Mouse (Mus musculus) neural tube, embryonic 14.5 days (tissue): ENCODE measurements at regions not wholly inside any gene's neighbourhood (a gene's known extent, or its start where the extent isn't known, plus 50 kb on each side); places are given as distances from the start of the nearest gene placed in this dataset.

ENCODE experiments used
- ATAC-seq: fragments of 200-750 bp; cut with Nextera tagmentation; 2 replicates; pipeline ENCODE4 v1.8.0; 2017; ENCODE audit warnings: low read depth, mild to moderate bottlenecking, moderate TSS enrichment, moderate library complexity
- H3K27ac ChIP-seq: fragments of 300-500 bp; sonication (generic); 2 replicates; pipeline ENCODE4 v1.5.1; 2014; ENCODE audit warnings: low read depth, mild to moderate bottlenecking, control low read depth, low read length, moderate library complexity, mixed read lengths
- H3K27me3 ChIP-seq: fragments of 300-500 bp; sonication (generic); 2 replicates; pipeline ENCODE4 v1.6.1; 2014; ENCODE audit warnings: low read length; ENCODE audit not compliant: control insufficient read depth, insufficient read depth
- H3K36me3 ChIP-seq: fragments of 300-500 bp; sonication (generic); 2 replicates; pipeline ENCODE4 v1.6.1; 2014; ENCODE audit warnings: low read length, mixed read lengths; ENCODE audit not compliant: control insufficient read depth, insufficient read depth
- H3K4me1 ChIP-seq: fragments of 300-500 bp; sonication (generic); 2 replicates; pipeline ENCODE4 v1.6.1; 2014; ENCODE audit warnings: low read length; ENCODE audit not compliant: control insufficient read depth, insufficient read depth
- H3K4me2 ChIP-seq: fragments of 300-500 bp; sonication (generic); 2 replicates; pipeline ENCODE4 v1.6.1; 2014; ENCODE audit warnings: mild to moderate bottlenecking, low read depth, low read length, control low read depth
- H3K4me3 ChIP-seq: fragments of 300-500 bp; sonication (generic); 2 replicates; pipeline ENCODE4 v1.5.1; 2014; ENCODE audit warnings: low read depth, low read length, control low read depth, mixed read lengths
- H3K9ac ChIP-seq: fragments of 300-500 bp; sonication (generic); replicated peaks from 2 replicates; pipeline ENCODE4 v1.6.1; 2014; ENCODE audit warnings: low read depth, mild to moderate bottlenecking, control low read depth, low read length, mixed read lengths
- H3K9me3 ChIP-seq: fragments of 300-500 bp; sonication (generic); 2 replicates; pipeline ENCODE4 v1.6.1; 2016; ENCODE audit warnings: low read length; ENCODE audit not compliant: control insufficient read depth
- WGBS: fragments of 180-500 bp; shearing (Covaris S2); extraction: QIAGEN DNeasy Blood & Tissue Kit; methylation state at CpG from one replicate; pipeline ENCODE4 v1.1.7; 2014; 5-methylcytosine and 5-hydroxymethylcytosine counted together

DNA sequence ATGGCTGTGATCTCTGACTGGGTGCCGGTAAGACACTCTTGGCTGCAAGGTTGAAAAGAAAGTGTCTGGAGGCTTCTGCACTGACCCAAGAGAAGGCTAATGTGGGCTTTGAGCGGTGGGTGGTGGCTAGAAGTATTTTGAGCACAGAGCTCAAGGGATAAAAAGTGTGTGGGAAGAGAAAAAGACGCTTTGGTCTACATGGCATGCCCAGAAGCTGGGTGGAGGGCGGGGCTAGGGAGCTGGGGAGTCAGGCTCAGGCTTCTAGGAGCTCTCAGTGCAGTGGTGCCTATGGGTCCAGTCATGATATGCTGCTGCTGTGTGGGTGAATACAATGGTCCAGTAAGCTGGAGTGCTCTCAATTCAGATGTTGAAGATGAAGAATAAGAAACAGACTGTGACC is 152.1 kb downstream of the Efnb1 start:
- 85% methylated on average over 4 of the region's 4 CpGs for WGBS
- Histone ChIP-seq H3K4me1 (no peaks in the 10 kb centered on the region), H3K9me3 (no peaks in the 10 kb centered on the region), H3K9ac (no peak overlapping the region), H3K4me2 (no peak overlapping the region), H3K27ac (no peak overlapping the region), H3K4me3 (no peak overlapping the region), H3K27me3 (no peaks in the 10 kb centered on the region), H3K36me3 (no peaks in the 10 kb centered on the region)
- ATAC-seq = no peak

DNA sequence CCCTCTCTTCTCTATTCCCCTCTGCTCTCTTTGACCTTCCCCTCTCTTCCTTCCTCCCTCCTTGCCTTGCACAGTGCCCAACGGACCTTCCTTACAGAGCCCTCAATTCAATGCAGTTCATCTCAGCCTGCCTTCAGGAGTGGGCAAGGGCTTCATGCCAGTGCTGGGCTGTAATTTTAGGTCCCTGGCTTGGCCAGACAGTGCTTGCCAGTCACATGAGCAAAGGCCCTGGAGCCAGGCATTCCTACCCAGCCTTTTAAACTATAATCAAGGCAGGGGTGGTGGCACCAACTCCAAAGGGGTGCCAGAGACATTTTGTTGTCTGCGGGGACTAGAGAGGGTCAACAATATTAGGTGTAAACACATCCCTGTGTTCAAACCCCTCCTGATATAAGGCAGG is 150.9 kb downstream of the Efnb1 start:
- no peaks in the 10 kb centered on the region for H3K36me3 ChIP-seq
- no peak for ATAC-seq
- no peak overlapping the region for H3K4me3 ChIP-seq
- no peaks in the 10 kb centered on the region for H3K9me3 ChIP-seq
- H3K27me3 ChIP-seq = no peaks in the 10 kb centered on the region
- no peak overlapping the region for H3K4me2 ChIP-seq
- WGBS = 94% methylated on average over 2 of the region's 2 CpGs
- no peaks in the 10 kb centered on the region for H3K4me1 ChIP-seq
- H3K27ac ChIP-seq = no peak overlapping the region
- no peak overlapping the region for H3K9ac ChIP-seq

DNA sequence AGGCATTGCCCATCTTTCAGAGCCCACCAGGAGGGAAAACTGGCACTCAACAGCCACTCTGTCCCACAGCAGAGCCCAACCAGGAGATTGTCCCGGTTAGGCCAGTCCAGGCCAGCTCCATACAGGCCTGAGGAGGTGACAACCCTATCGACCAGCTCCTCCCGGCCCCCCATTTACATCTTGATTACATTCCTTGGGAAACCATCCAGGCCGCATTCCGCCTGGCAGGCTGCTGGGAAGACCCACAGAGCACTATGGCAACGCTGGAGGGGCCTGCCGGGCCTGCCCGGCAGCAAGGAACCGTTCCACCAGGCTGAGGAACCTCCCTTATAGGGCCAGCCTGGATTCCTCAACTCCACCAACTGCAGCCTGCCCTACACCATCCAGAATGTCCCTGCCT is 149.7 kb downstream of the Efnb1 start:
- Histone ChIP-seq H3K36me3 (no peaks in the 10 kb centered on the region), H3K27ac (no peak overlapping the region), H3K9me3 (no peaks in the 10 kb centered on the region), H3K4me2 (no peak overlapping the region), H3K9ac (no peak overlapping the region), H3K4me1 (no peaks in the 10 kb centered on the region), H3K4me3 (no peak overlapping the region), H3K27me3 (no peaks in the 10 kb centered on the region)
- peak; percentile 78 for ATAC-seq
- WGBS = 27% methylated on average over 9 of the region's 9 CpGs

DNA sequence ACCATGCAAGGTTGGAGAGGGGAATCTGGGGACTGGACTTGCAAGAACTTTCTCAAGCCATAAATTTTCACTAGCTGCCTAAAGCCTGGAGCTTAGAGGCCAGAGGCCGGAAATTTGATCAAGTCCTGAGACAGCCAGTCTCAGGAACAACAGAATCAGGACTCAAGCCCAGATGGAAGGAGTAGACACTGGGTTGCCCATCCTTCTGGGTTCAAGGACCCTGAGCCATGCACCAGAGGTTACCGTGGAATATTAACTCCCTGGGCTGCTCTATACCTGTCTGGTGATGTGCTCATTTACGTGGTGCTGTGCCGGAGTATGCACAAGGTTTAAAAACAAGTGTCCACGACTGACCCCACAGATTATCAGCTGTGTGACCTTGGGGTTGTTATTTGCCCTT is 145.1 kb downstream of the Efnb1 start:
- 62% methylated on average over 5 of the region's 5 CpGs for WGBS
- H3K27ac ChIP-seq = no peak overlapping the region
- H3K4me1 ChIP-seq = no peaks in the 10 kb centered on the region
- H3K4me3 ChIP-seq = no peak overlapping the region
- 0 out of 2 replicates have a peak, but pooled peaks cover 4% of the 10 kb centered on the region for H3K27me3 ChIP-seq
- no peak for ATAC-seq
- H3K36me3 ChIP-seq = no peaks in the 10 kb centered on the region
- no peaks in the 10 kb centered on the region for H3K9me3 ChIP-seq
- no peak overlapping the region for H3K4me2 ChIP-seq
- no peak overlapping the region for H3K9ac ChIP-seq

DNA sequence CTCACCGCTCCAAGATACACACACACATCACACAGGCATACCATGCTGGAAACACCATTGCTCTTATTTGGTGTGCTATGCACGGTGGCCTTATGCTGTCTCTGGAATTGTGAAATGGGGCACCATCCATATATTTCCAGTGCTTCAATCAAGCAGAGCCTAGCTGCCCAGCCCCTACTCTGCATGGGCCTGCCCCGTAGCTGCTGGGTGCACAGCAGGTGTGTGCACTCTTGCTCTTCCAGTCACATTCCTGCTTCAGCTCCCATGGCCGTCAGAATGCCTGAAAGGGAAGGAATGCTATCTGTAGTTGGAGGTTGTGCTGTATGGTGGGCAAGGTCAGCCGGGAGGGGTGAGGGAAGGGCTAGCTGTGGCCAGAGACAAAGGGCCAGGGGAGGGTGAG is 144.6 kb downstream of the Efnb1 start:
- ATAC-seq = no peak
- H3K27ac ChIP-seq = no peak overlapping the region
- H3K9me3 ChIP-seq = no peaks in the 10 kb centered on the region
- no peak overlapping the region for H3K9ac ChIP-seq
- 0 out of 2 replicates have a peak, but pooled peaks cover 4% of the 10 kb centered on the region for H3K27me3 ChIP-seq
- H3K4me2 ChIP-seq = no peak overlapping the region
- no peak overlapping the region for H3K4me3 ChIP-seq
- H3K36me3 ChIP-seq = no peaks in the 10 kb centered on the region
- H3K4me1 ChIP-seq = no peaks in the 10 kb centered on the region
- 47% methylated on average over 5 of the region's 5 CpGs for WGBS

DNA sequence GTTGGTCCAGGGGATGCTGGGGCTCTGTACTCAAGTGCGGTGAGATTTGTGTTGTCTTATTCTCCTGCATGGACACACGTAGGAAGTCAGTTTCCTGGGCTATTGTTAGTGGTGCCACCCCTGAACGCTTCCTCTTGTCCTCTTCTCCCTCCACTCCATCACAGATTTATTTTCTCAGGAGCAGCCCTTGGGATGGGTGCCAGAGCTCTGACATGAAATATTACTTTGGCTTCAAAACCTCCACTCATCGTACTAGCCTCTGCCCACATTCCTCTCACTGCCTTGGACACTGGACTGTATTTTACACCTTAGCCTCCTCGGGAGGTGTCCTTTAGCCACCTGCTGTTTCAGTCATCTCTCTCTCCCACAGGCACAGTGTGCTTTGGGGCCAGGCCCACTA is 139.6 kb downstream of the Efnb1 start:
- Histone ChIP-seq H3K4me3 (no peak overlapping the region), H3K4me1 (no peaks in the 10 kb centered on the region), H3K9ac (no peak overlapping the region), H3K27ac (no peak overlapping the region), H3K36me3 (no peaks in the 10 kb centered on the region), H3K9me3 (no peaks in the 10 kb centered on the region), H3K4me2 (no peak overlapping the region), H3K27me3 (0 out of 2 replicates have a peak, but pooled peaks cover 4% of the 10 kb centered on the region)
- WGBS = 66% methylated on average over 5 of the region's 5 CpGs
- no peak for ATAC-seq

DNA sequence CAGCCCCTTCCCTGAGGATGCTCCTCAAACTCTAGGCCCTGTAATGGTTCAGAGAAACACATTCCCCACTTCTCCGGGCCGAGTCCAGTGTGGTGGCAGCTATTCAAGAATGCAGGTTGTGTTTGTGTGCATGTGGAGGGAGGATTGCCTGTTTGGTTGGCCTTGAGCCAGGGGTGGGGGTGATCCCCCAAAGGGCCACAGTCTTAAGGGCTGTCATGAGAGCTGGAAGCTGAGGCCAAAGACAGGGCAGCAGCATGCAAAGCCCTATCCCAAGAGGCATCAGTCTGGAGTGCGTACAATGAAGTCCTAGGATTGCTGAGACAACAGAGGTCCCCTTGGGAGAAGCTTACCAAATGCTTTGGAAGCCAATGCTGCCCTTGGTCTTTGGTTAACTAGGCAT is 136.0 kb downstream of the Efnb1 start:
- H3K27me3 ChIP-seq = no peaks in the 10 kb centered on the region
- 77% methylated on average over 3 of the region's 3 CpGs for WGBS

DNA sequence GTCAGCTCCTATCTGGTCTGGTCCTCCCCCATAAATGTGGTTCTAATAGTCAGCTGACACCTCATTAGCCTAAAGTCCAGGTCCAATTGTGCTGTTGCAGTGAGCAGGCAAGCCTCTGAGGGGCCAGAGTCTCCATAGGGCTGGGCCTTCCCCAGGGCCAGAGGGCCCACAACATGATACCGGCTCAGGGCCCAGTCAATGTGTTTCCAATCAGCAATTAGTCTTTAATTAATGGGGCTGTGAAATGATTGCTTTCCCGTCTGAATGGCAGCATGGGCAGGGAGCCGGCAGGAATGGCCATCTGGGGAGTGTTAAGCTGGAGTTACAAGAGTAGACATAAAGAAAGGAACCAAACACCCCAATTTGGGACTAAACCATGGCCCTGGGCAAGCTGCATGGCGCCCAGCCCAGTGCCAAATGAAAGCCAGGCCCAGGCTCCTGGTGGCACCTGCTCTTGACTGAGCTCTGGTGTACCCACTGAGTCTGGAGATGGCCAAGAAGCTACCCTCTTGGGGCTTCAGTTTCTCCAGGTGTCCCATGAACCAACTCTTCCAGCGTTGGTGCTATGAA is 113.2 kb downstream of the Efnb1 start:
- no peaks in the 10 kb centered on the region for H3K4me1 ChIP-seq

More for the DNA sequence above, 136.0 kb downstream of the Efnb1 start:
- Histone ChIP-seq H3K4me1 (no peaks in the 10 kb centered on the region), H3K9ac (no peak overlapping the region), H3K9me3 (no peaks in the 10 kb centered on the region), H3K27ac (no peak overlapping the region), H3K4me3 (no peak overlapping the region), H3K4me2 (no peak overlapping the region), H3K36me3 (no peaks in the 10 kb centered on the region)
- no peak for ATAC-seq

DNA sequence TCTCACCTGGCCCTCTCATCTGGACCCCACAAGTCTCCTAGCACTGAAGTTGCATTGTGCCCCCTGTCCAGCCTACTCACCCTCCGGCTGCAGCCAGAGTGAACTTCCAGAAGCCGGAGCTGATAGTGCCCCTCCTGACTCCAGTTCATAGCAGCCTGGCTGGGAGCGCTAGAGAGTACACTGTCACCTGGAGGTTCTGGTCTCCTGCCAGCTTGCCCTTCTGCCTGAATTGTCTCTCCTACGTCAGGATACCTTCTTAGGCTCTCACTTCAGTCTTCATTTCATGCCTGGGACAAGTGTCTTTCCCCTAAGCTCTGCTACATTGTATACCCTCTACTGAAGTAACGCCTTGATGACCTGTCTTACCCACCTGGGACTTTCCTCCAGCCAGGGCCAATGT is 112.3 kb downstream of the Efnb1 start:
- H3K36me3 ChIP-seq = no peaks in the 10 kb centered on the region
- H3K27me3 ChIP-seq = no peaks in the 10 kb centered on the region
- no peak overlapping the region for H3K27ac ChIP-seq
- H3K9me3 ChIP-seq = no peaks in the 10 kb centered on the region
- no peaks in the 10 kb centered on the region for H3K4me1 ChIP-seq
- WGBS = 88% methylated on average over 5 of the region's 5 CpGs
- ATAC-seq = no peak
- H3K4me3 ChIP-seq = no peak overlapping the region
- H3K4me2 ChIP-seq = no peak overlapping the region
- no peak overlapping the region for H3K9ac ChIP-seq

More for the DNA sequence above, 113.2 kb downstream of the Efnb1 start:
- Histone ChIP-seq H3K4me2 (no peak overlapping the region), H3K36me3 (no peaks in the 10 kb centered on the region), H3K4me3 (no peak overlapping the region), H3K27me3 (no peaks in the 10 kb centered on the region), H3K9ac (no peak overlapping the region), H3K9me3 (no peaks in the 10 kb centered on the region), H3K27ac (no peak overlapping the region)
- 51% methylated on average over 5 of the region's 5 CpGs for whole genome bisulfite sequencing
- ATAC-seq = no peak
